In genomic region chr7:66318147-66318546, GRCm38 (mm10) we compare ENCODE assay signal across 30 mouse cellular contexts. TPM values are rescaled to one million over a fixed set of nuclear protein-coding genes. Genes with fewer than 3 reads are reported as not detected.
DNase-seq lines count a peak whose midpoint lies in the region; ATAC-seq and TF ChIP-seq lines count a peak whose summit lies in the region.
"Had no signal": no experiment of that assay in that cellular context is flagged by ENCODE, and none has a peak within 500 bp of the region (broad histone marks: within the 10 kb centered on the region; RNA-seq: fewer than 3 reads in every experiment).

No protein-coding gene starts in this region.

- H3K4me3 ChIP-seq in limb, embryonic 12.5 days (replicated peaks): no peak overlapping the region
- H3K4me3 ChIP-seq in limb, embryonic 10.5 days: no peak overlapping the region
- H3K4me3 ChIP-seq in midbrain, embryonic 11.5 days (ENCODE audit: low read depth, low read length): no peak overlapping the region
- H3K4me3 ChIP-seq in midbrain, embryonic 16.5 days (ENCODE audit: low read depth, low read length): no peak overlapping the region
- no peak overlapping the region for H3K4me3 ChIP-seq in limb, embryonic 14.5 days (replicated peaks; ENCODE audit: low read length)
- H3K4me3 ChIP-seq in liver, postnatal 0 days (ENCODE audit: low read depth, low read length): no peak overlapping the region
- H3K4me3 ChIP-seq: embryonic facial prominence, embryonic 13.5 days; embryonic facial prominence, embryonic 15.5 days; erythroblast, embryonic 14.5 days; forebrain, embryonic 10.5 days; forebrain, embryonic 12.5 days had no signal

- no peak for TF ChIP-seq CTCF in liver, postnatal 0 days (IDR thresholded peaks at IDR 0.05; ENCODE audit: low read depth)

- H3K4me1 ChIP-seq in limb, embryonic 12.5 days (replicated peaks): peaks cover 18% of the 10 kb centered on the region
- H3K4me1 ChIP-seq in limb, embryonic 10.5 days: peaks cover 5% of the 10 kb centered on the region
- no peaks in the 10 kb centered on the region for H3K4me1 ChIP-seq in midbrain, embryonic 11.5 days (ENCODE audit: control insufficient read depth, insufficient read depth, low read length)
- peaks cover 6% of the 10 kb centered on the region for H3K4me1 ChIP-seq in midbrain, embryonic 16.5 days (ENCODE audit: control insufficient read depth, insufficient read depth, low read length)
- peaks cover 27% of the 10 kb centered on the region for H3K4me1 ChIP-seq in limb, embryonic 14.5 days (ENCODE audit: control insufficient read depth, insufficient read depth, low read length)
- no peaks in the 10 kb centered on the region for H3K4me1 ChIP-seq in liver, postnatal 0 days (ENCODE audit: insufficient read depth)

- peak overlapping the region; percentile 53; the same call in 1 of the 2 replicates for H3K27ac ChIP-seq in limb, embryonic 12.5 days
- no peak overlapping the region for H3K27ac ChIP-seq in limb, embryonic 10.5 days
- no peak overlapping the region for H3K27ac ChIP-seq in midbrain, embryonic 11.5 days (ENCODE audit: low read depth, low read length)
- H3K27ac ChIP-seq in midbrain, embryonic 16.5 days (ENCODE audit: low read length): no peak overlapping the region
- H3K27ac ChIP-seq in limb, embryonic 14.5 days (replicated peaks; ENCODE audit: low read depth, low read length): peak overlapping the region; percentile 52
- H3K27ac ChIP-seq in liver, postnatal 0 days (ENCODE audit: low read depth): no peak overlapping the region
- H3K27ac ChIP-seq: embryonic facial prominence, embryonic 13.5 days; embryonic facial prominence, embryonic 15.5 days; forebrain, embryonic 10.5 days; forebrain, embryonic 12.5 days had no signal

- WGBS in limb, embryonic 12.5 days: 50% methylated on average over 6 of the region's 6 CpGs
- 88% methylated on average over 6 of the region's 6 CpGs for WGBS in limb, embryonic 10.5 days
- 90% methylated on average over 6 of the region's 6 CpGs for WGBS in midbrain, embryonic 11.5 days
- 91% methylated on average over 6 of the region's 6 CpGs for WGBS in midbrain, embryonic 16.5 days
- 29% methylated on average over 6 of the region's 6 CpGs for WGBS in limb, embryonic 14.5 days
- WGBS in liver, postnatal 0 days (ENCODE audit: insufficient replicate concordance): 84% methylated on average over 6 of the region's 6 CpGs

- no peak for TF ChIP-seq EP300 in liver, postnatal 0 days (IDR thresholded peaks at IDR 0.05; ENCODE audit: low read depth)

- H3K9me3 ChIP-seq in limb, embryonic 12.5 days: 0 out of 2 replicates have a peak, but pooled peaks cover 8% of the 10 kb centered on the region
- H3K9me3 ChIP-seq in limb, embryonic 10.5 days (replicated peaks): no peaks in the 10 kb centered on the region
- H3K9me3 ChIP-seq in midbrain, embryonic 11.5 days (ENCODE audit: control insufficient read depth, low read length): no peaks in the 10 kb centered on the region
- 0 out of 2 replicates have a peak, but pooled peaks cover 5% of the 10 kb centered on the region for H3K9me3 ChIP-seq in midbrain, embryonic 16.5 days (replicated peaks; ENCODE audit: control insufficient read depth, low read length, poor library complexity, severe bottlenecking)
- H3K9me3 ChIP-seq in limb, embryonic 14.5 days (ENCODE audit: control insufficient read depth, low read length): 0 out of 2 replicates have a peak, but pooled peaks cover 4% of the 10 kb centered on the region
- no peaks in the 10 kb centered on the region for H3K9me3 ChIP-seq in liver, postnatal 0 days (ENCODE audit: low read length)
- H3K9me3 ChIP-seq: embryonic facial prominence, embryonic 15.5 days; forebrain, embryonic 12.5 days had no signal

- ATAC-seq in limb, embryonic 12.5 days (ENCODE audit: insufficient number of reproducible peaks, insufficient read depth, low FRiP score, low TSS enrichment, low read depth): no peak
- ATAC-seq in midbrain, embryonic 11.5 days (ENCODE audit: low FRiP score): no peak
- ATAC-seq in midbrain, embryonic 16.5 days: no peak
- peak; percentile 27; the same call in 1 of the 2 replicates for ATAC-seq in limb, embryonic 14.5 days (ENCODE audit: low FRiP score, low read depth)
- ATAC-seq in liver, postnatal 0 days: no peak
- no peak for ATAC-seq in megakaryocyte-erythroid progenitor cell, adult 5-6 weeks (replicated peaks; ENCODE audit: low FRiP score, low TSS enrichment, poor library complexity, severe bottlenecking)
- ATAC-seq: forebrain, embryonic 14.5 days had no signal

- no peak overlapping the region for H3K4me2 ChIP-seq in limb, embryonic 12.5 days
- H3K4me2 ChIP-seq in midbrain, embryonic 11.5 days: no peak overlapping the region
- H3K4me2 ChIP-seq in midbrain, embryonic 16.5 days (ENCODE audit: low read length): no peak overlapping the region
- H3K4me2 ChIP-seq in limb, embryonic 14.5 days (replicated peaks; ENCODE audit: low read depth, low read length, severe bottlenecking): no peak overlapping the region
- no peak overlapping the region for H3K4me2 ChIP-seq in liver, postnatal 0 days (ENCODE audit: low read depth, low read length)
- H3K4me2 ChIP-seq: embryonic facial prominence, embryonic 13.5 days; embryonic facial prominence, embryonic 15.5 days; forebrain, embryonic 12.5 days had no signal

- H3K27me3 ChIP-seq in limb, embryonic 12.5 days: no peaks in the 10 kb centered on the region
- H3K27me3 ChIP-seq in limb, embryonic 10.5 days (ENCODE audit: low read depth, poor library complexity, severe bottlenecking): no peaks in the 10 kb centered on the region
- H3K27me3 ChIP-seq in midbrain, embryonic 11.5 days (ENCODE audit: control insufficient read depth, insufficient read depth, low read length): no peaks in the 10 kb centered on the region
- no peaks in the 10 kb centered on the region for H3K27me3 ChIP-seq in midbrain, embryonic 16.5 days (ENCODE audit: control insufficient read depth, insufficient read depth, low read depth, low read length)
- no peaks in the 10 kb centered on the region for H3K27me3 ChIP-seq in limb, embryonic 14.5 days (ENCODE audit: control insufficient read depth, insufficient read depth, low read length)
- no peaks in the 10 kb centered on the region for H3K27me3 ChIP-seq in liver, postnatal 0 days (ENCODE audit: insufficient read depth, low read length)
- H3K27me3 ChIP-seq: embryonic facial prominence, embryonic 13.5 days; embryonic facial prominence, embryonic 15.5 days; forebrain, embryonic 12.5 days had no signal

- H3K9ac ChIP-seq in limb, embryonic 12.5 days (replicated peaks): no peak overlapping the region
- H3K9ac ChIP-seq in midbrain, embryonic 11.5 days (ENCODE audit: low read length): no peak overlapping the region
- no peak overlapping the region for H3K9ac ChIP-seq in midbrain, embryonic 16.5 days (ENCODE audit: low read depth, low read length)
- no peak overlapping the region for H3K9ac ChIP-seq in limb, embryonic 14.5 days (ENCODE audit: low read depth, low read length, severe bottlenecking)
- H3K9ac ChIP-seq in liver, postnatal 0 days (replicated peaks): no peak overlapping the region
- H3K9ac ChIP-seq: embryonic facial prominence, embryonic 13.5 days; embryonic facial prominence, embryonic 15.5 days; forebrain, embryonic 12.5 days had no signal

- DNase-seq in limb, embryonic 10.5 days (ENCODE audit: low spot score): no peak
- peak; percentile 57 for DNase-seq in midbrain, embryonic 11.5 days (ENCODE audit: low spot score, missing footprints)
- DNase-seq in limb, embryonic 14.5 days (ENCODE audit: low spot score): peak; percentile 41
- no peak for DNase-seq in liver, postnatal 0 days
- DNase-seq: adrenal gland, adult 2 months; adrenal gland, postnatal 10 days; adrenal gland, postnatal 25 days; cerebellum, adult 11 months; cerebellum, adult 18-20 months; cerebellum, adult 8-10 months; cerebellum, adult 9-11 months; cerebellum, postnatal 14 days; cerebellum, postnatal 36 days; embryo, embryonic 11 days had no signal

- no peak for TF ChIP-seq POLR2A in limb, embryonic 14.5 days (IDR thresholded peaks at IDR 0.05; ENCODE audit: borderline replicate concordance, extremely low read depth, insufficient read depth, insufficient read length)

- no peaks in the 10 kb centered on the region for H3K36me3 ChIP-seq in limb, embryonic 12.5 days
- H3K36me3 ChIP-seq in limb, embryonic 10.5 days: no peaks in the 10 kb centered on the region
- no peaks in the 10 kb centered on the region for H3K36me3 ChIP-seq in midbrain, embryonic 11.5 days (ENCODE audit: control insufficient read depth, insufficient read depth, low read length)
- no peaks in the 10 kb centered on the region for H3K36me3 ChIP-seq in midbrain, embryonic 16.5 days (ENCODE audit: control insufficient read depth, insufficient read depth, low read length)
- no peaks in the 10 kb centered on the region for H3K36me3 ChIP-seq in limb, embryonic 14.5 days (ENCODE audit: control insufficient read depth, insufficient read depth, low read length)
- 0 out of 2 replicates have a peak, but pooled peaks cover 6% of the 10 kb centered on the region for H3K36me3 ChIP-seq in liver, postnatal 0 days (replicated peaks; ENCODE audit: insufficient read depth, low read length)
- H3K36me3 ChIP-seq: embryonic facial prominence, embryonic 13.5 days; forebrain, embryonic 10.5 days; forebrain, embryonic 12.5 days had no signal

RNA-seq across cellular contexts. Expression of gene Gm10974, which starts 47.6 kb away (rescaled TPM):
- not detected in 2 replicates for polyA plus RNA-seq in limb, embryonic 12.5 days (2016; fragmentation: Nextera tagmentation; extraction: Ambion mirVana)
- polyA plus RNA-seq in limb, embryonic 10.5 days (2016; fragmentation: Nextera tagmentation; extraction: Ambion mirVana): not detected in 2 replicates
- polyA plus RNA-seq in midbrain, embryonic 11.5 days (2014; fragmentation: Nextera tagmentation; extraction: Ambion mirVana): not detected in 2 replicates
- not detected in 2 replicates for polyA plus RNA-seq in midbrain, embryonic 16.5 days (2015; fragmentation: Nextera tagmentation; extraction: Ambion mirVana)
- polyA plus RNA-seq in limb, embryonic 14.5 days (2012; rRNA removed): not detected in 2 replicates
- not detected in 2 replicates for polyA plus RNA-seq in limb, embryonic 14.5 days (2014; fragmentation: Nextera tagmentation; extraction: Ambion mirVana)
- not detected in 2 replicates for polyA plus RNA-seq in liver, postnatal 0 days (2015; fragmentation: Nextera tagmentation; extraction: Ambion mirVana)
- not detected in 2 replicates for total RNA-seq in megakaryocyte-erythroid progenitor cell, adult 5-6 weeks (2014; fragmentation: Nextera tagmentation)
- not detected in 2 replicates for total RNA-seq in megakaryocyte-erythroid progenitor cell, adult 5-6 weeks (2017)
- total RNA-seq: adrenal gland, adult 2 months; adrenal gland, postnatal 10 days; adrenal gland, postnatal 25 days; adrenal gland, postnatal 4 days; common myeloid progenitor, adult 5-6 weeks; ES-E14; MEL had no signal
- polyA plus RNA-seq: adrenal gland, adult 2 months; brain, embryonic 14.5 days; C2C12; embryonic facial prominence, embryonic 11.5 days; embryonic facial prominence, embryonic 13.5 days; embryonic facial prominence, embryonic 15.5 days; erythroblast, embryonic 14.5 days; forebrain, embryonic 10.5 days; forebrain, embryonic 12.5 days; forebrain, embryonic 14.5 days had no signal

Comparison
In these comparisons a context has a peak if more than half of its experiments do, and no peak if none do; other contexts are left out.
1. H3K27ac ChIP-seq: peak in limb, embryonic 12.5 days (single experiment) and limb, embryonic 14.5 days (single experiment); none in limb, embryonic 10.5 days (single experiment), midbrain, embryonic 11.5 days (single experiment), midbrain, embryonic 16.5 days (single experiment) and liver, postnatal 0 days (single experiment).
2. DNase-seq: peak in midbrain, embryonic 11.5 days (single experiment) and limb, embryonic 14.5 days (single experiment); none in limb, embryonic 10.5 days (single experiment) and liver, postnatal 0 days (single experiment).